Mouse (Mus musculus): ENCODE measurements around the gene Rab11fip4.

Gene Rab11fip4

DNA sequence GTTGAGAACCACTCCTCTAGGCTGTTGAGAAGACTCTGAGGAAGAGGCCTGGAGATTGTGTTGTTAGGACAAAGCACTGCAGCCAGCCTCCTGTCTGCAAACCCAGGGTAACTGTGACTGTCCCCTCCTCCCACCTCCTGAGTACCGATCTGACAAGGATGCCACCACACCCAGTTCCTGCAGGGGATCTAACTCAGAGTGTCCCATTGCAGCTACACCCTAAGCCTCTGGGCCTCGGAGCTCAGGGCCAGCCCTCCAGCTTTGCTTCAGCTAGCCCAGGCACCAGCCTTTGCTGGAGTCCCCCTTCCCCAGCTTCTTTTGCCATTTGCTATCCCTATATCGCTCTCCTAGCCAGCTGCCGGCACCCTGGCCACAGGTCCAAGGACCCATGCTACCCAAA is 22.7 kb downstream of the Rab11fip4 start:
- DNase-seq (ENCODE audit: low read depth in 2 of 2, low spot score in 2 of 2), result no peak

GRCm38 (mm10) chr11:79614880-79615279 is 23.9 kb downstream of the Rab11fip4 start:
- DNase-seq (ENCODE audit: low read depth in 2 of 2, low spot score in 2 of 2), result peak; percentile 34 to 52

DNA sequence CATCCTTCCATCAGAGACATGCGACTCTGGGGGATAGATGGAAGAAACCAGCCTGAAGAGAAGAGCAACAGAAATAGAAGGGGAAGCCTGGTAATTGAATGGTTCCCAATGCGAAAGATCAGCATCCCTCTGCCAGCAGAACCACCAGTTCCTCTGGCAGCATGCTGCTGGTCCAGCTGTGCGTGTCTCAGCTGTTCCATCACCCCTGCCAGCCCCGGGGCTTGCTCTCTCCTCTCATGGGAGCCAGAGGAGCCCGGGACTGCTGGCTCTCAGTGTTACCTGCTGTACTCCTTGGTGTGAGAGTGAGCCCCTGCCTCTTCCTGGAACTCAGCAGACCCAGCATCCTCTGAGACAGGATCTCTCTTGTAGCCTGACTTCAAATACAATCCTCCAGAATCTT is 24.9 kb downstream of the Rab11fip4 start:
- no peak for DNase-seq (ENCODE audit: low read depth in 2 of 2, low spot score in 2 of 2)

- DNase-seq (ENCODE audit: low read depth in 2 of 2, low spot score in 2 of 2), result no peak
These were observed 27.0 kb downstream of the Rab11fip4 start for GRCm38 (mm10) chr11:79617991-79618390.

- DNase-seq (ENCODE audit: low read depth in 2 of 2, low spot score in 2 of 2), result peak in 1 of 2 experiments; percentile 27
These were observed 32.0 kb downstream of the Rab11fip4 start for GRCm38 (mm10) chr11:79623029-79623428.

DNA sequence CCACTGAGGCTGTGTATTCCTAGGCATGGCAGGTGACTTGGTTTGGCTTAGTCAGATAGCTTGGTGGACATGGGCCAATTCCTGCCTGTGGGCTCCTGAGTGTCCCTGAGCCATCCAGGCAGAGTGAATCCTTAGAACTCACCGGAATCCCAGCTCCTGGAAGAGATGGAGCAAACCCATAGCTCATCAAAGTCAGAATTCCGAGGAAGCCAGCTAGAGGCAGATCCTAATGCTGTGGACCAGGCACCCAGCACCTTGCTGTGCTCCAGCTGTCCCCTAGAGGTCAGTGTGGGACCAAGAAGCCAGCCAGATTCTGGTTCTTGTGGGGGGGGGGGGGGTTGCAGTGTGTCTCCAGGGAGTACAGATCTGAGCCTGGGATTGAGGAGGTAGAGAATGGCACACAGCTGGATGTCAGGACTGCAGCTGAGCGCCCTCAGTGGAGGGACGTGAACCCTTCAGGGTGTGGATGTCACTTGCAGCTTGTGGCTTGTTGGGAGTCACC is 33.8 kb downstream of the Rab11fip4 start:
- DNase-seq (ENCODE audit: low read depth in 2 of 2, low spot score in 2 of 2), result peak; percentile 46 to 65

DNA sequence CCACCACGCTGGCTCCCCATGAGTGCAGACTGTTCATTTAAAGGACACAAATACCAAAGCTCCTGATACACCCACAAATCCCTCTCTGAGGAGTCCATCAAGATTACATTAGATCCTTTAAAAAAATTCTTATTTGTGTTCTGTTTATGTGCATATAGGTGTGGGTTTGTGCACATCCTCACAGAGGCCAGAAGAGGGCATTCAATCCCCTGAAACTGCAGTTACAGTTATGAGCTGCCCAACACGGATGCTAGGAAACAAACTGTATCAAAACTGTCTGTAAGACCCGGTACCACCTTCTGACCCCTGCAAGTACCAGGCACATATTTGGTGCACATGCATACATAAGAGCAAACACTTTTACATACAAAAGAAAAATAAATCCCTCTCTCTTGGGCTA is 37.7 kb downstream of the Rab11fip4 start:
- peak in 1 of 2 experiments; percentile 34 for DNase-seq (ENCODE audit: low read depth in 2 of 2, low spot score in 2 of 2)

GRCm38 (mm10) chr11:79629752-79630374 is 38.9 kb downstream of the Rab11fip4 start:
- DNase-seq (ENCODE audit: low read depth in 2 of 2, low spot score in 2 of 2), result no peak

- DNase-seq (ENCODE audit: low read depth in 2 of 2, low spot score in 2 of 2), result no peak
These were observed 39.5 kb downstream of the Rab11fip4 start for GRCm38 (mm10) chr11:79630521-79630920.

DNA sequence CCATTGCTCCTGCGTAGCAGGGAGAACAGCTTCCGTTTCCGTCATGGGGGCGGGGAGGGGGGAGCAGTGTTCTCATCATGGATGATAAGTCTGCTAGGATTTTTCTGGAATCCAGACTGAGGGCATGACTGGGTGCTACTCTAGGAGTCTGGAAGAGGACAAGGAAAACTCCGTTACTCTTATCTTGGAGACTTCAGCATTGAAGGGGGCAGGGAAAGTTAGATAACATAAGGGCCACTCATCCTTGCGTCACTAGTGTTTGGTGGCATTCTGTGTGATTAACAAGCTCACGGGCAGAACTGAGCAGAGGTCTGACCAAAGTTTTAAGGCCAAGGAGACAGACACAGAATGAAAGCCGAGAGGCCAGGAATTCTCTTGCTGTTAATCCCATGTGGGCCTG is 42.4 kb downstream of the Rab11fip4 start:
- no peak for DNase-seq (ENCODE audit: low read depth in 2 of 2, low spot score in 2 of 2)

DNA sequence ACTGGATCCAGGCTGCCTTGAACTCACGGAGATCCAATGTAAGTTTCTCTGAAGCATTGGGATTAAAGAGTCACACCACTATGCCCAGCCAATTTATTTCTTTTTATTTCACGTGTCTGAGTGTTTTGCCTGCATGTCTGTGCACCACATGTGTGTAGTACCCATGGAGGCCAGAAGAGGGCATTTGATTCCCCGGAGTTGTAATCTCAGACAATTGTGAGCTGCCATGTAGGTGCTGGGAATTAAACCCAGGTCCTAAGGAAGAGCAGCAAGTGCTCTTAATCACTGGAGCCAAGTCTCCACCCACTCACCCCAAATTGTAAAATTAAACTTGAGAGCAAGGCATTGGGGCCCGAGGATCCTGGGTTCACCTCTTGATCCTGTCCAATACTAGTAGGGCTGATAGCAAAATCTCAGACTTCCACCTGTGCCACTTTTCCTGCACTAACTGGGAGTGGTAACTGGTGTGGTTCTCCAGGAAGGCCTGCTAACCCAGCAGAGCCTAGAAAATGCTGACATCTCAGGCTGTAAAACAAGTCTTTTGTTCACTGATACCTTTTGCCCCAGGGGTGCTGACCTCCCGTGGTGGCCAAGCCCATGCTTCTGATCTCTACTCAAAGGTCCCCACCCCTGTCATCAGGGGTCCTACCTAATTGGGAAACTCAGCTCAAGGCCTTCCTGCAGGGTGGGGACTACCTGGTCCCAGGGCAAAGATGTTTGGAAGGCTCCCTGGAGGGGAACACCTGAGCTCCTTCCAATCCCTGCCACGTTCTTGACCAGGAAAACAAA is 44.8 kb downstream of the Rab11fip4 start:
- DNase-seq (ENCODE audit: low read depth in 2 of 2, low spot score in 2 of 2), result no peak

GRCm38 (mm10) chr11:79636481-79636880 is 45.5 kb downstream of the Rab11fip4 start:
- no peak for DNase-seq (ENCODE audit: low read depth in 2 of 2, low spot score in 2 of 2)

GRCm38 (mm10) chr11:79638691-79639090 is 47.7 kb downstream of the Rab11fip4 start:
- no peak for DNase-seq (ENCODE audit: low read depth in 2 of 2, low spot score in 2 of 2)

DNA sequence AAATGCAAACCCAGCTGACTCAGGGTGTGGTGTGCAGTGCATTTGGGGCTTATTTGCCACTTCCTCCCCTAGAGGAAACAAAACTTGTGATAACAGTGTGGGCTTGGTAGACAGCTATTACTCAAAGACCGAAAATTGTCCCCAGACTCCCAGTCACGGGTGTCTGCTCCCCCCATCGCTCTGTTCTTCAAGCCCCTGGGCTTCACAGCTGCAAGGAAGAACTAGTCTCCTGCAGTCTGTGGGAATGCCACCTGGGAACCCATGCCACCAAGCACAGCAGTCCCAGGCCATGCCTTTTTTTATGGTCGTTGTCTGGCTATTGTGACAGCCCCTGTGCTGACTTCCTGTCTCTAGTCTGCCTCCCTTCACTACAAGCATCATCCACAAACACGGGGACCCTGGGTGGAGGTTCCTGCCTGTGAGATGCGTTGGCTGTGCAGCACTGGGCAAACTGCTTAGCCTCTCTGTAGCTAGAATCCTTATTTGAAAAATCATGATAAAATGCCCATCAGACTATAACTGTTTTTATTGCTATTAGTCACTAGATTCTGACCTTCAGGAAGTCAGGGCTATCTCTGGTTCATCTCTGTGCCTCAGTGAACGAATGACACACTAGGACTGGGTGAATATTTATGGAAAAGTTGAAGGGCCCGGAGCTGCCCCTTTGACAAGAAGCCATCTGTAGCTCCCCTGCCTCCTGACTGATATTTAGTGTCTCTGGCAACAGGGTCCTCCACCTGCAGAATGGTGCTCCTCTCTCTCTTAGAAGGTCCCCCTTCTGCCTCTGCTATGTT is 50.1 kb downstream of the Rab11fip4 start:
- peak; percentile 19 to 56 for DNase-seq (ENCODE audit: low read depth in 2 of 2, low spot score in 2 of 2)

DNA sequence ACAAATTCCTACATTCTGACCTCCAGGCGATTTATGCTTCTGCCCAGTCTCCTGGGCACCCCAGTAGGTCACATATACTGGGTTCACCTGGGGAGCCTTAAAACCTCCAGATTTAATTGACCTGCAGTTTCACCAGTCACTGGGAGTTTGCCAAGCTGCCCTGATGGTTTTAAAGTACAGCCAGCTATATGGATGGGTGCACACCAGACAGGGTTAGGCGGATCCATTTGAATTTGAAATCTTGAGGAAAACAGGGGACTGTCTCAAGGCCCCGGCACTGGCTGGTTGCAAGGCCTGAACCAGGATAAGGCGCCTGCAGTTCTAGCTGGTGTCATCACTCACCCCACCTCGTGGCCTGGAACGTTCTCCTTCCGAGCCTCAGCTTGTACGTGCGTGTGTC is 52.7 kb downstream of the Rab11fip4 start:
- no peak for DNase-seq (ENCODE audit: low read depth in 2 of 2, low spot score in 2 of 2)

- DNase-seq (ENCODE audit: low read depth in 2 of 2, low spot score in 2 of 2), result no peak
These were observed 53.7 kb downstream of the Rab11fip4 start for GRCm38 (mm10) chr11:79644717-79645191.

DNA sequence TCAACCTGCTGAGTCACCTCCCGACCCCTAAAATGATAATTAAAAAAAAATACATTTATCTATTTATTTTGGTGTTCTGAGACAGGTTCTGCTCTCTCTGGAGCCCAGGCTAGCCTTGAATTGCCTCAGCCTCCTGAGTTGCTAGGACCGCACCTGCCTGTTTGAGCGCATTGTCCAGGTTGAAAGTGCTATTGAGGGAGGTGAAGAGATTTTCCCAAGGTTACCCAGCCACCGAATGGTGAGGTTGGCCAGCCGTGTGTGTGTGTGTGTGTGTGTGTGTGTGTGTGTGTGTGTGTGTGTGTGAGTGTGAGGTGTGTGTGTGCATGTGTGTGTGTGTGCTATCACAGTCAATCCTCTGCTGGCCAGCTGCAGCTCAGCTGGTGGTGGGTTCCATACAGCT is 55.0 kb downstream of the Rab11fip4 start:
- no peak for DNase-seq (ENCODE audit: low read depth in 2 of 2, low spot score in 2 of 2)

GRCm38 (mm10) chr11:79646467-79647070 is 55.6 kb downstream of the Rab11fip4 start:
- DNase-seq (ENCODE audit: low read depth in 2 of 2, low spot score in 2 of 2), result no peak

DNA sequence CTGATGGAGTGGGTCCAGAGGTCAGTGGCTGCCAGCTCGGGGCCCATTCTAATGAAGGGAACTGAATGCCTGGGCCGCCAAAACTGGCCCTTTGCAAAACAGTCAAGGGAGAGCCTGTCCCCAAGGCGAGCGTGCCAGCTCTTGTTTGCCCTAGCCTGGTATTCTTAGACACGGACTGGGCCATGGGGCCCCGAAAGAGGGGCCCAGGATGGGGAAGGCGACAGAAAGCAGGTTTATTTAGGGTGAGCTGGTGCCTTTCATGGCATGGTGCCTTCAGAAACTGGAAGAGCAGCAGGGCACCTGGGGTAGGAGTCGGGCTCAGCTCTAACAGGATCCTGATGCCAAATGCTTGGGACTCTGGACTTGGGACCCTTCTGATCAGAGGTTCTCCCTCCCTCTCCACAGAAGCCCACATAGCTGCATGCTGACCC is 56.1 kb downstream of the Rab11fip4 start:
- no peak for DNase-seq (ENCODE audit: low read depth in 2 of 2, low spot score in 2 of 2)

DNA sequence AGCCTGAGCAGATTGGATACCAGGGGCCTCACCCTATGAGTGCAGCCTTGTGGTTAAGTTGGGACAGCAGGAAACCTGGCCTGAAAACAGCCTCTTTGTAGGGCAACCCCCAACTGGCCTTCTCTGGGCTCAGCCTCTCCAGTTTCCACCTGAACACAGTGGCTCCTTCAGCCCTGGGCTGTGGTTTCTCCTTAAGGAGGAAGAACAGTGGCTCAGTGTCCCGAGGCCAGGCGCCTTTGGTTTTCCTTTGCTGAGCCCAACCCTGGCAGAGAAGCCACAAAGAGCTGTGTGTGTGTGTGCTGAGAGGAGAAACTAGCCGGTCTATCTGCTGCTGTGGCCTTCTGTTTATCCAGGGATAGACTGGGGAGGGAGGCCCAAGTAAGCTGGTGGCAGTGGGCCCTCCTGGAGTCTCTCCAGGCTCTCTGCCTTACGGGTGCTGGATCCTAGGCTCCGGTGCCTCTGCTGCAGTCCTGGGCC is 59.4 kb downstream of the Rab11fip4 start:
- no peak for DNase-seq (ENCODE audit: low read depth in 2 of 2, low spot score in 2 of 2)

DNA sequence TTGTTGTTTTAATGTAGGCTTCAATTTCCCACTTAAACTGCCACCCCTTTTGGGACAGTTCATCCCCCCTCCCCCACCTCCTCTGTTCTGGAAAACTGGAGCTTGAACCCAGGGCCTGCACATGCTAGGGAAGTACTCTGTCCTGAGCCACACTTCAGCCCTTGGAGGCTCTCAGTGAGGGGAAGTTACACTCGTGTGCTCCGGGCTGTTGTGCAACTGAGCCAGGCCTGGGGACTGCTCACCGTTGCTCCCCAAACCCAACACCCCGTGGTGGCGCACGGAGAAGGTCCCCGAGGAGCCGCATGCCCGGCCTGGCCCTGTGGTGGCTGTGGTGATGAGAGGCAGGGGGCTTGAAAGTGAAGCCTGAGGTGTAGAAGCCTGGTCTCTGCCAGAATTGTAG is 61.2 kb downstream of the Rab11fip4 start:
- DNase-seq (ENCODE audit: low read depth in 2 of 2, low spot score in 2 of 2), result no peak

All from CD8-positive naive resting alpha-beta T cell, adult 2 months (primary cell).